Mouse (Mus musculus): ENCODE measurements around the gene Myh2. TPM values are rescaled to one million over a fixed set of nuclear protein-coding genes. Genes with fewer than 3 reads are reported as not detected.

Myh2 gene
- polyA plus RNA-seq, 1 experiment: 0.20 TPM

GRCm38 (mm10) chr11:67237481-67238079 lies 66.8 kb downstream of the Myh2 start, which contains the start of gene Myh4:
TSS of gene Myh4 (plus strand) at chr11:67238029.
- DNase-seq (ENCODE audit: low read depth): no peak

DNA sequence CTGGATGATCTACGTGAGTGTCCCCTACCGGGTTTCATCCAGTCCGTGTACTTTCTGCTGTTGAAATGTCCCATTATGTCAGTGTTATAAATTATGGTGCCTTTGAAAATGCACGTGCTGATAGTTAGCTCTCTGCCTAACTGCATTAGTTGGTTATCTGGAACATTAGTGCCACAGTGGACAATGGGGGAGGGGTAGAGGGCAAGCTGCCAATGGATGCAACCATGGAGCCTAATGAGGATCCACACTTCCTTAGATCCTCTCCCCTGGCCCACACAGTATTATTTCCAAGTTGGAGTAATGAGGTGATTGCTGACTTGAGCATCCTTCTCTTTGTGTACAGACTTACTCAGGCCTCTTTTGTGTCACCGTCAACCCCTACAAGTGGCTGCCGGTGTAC lies 70.2 kb downstream of the Myh2 start:
- no peak for DNase-seq (ENCODE audit: low read depth)

Other genes with a start within 250 kb of the Myh2 start
- 56.1 and 58.8 TPM in 2 replicates for gene Tmem238l, start 214.4 kb upstream of the Myh2 start, polyA plus RNA-seq (2012; rRNA removed)
- 2.9 and 4.0 TPM in 2 replicates for gene Tmem220, start 145.9 kb upstream of the Myh2 start, polyA plus RNA-seq (2012; rRNA removed)
- 15.6 and 17.6 TPM in 2 replicates for gene Adprm, start 118.4 kb upstream of the Myh2 start, polyA plus RNA-seq (2012; rRNA removed)
- gene Sco1, start 118.4 kb upstream of the Myh2 start, polyA plus RNA-seq (2012; rRNA removed): 3.0 and 4.4 TPM in 2 replicates
- gene Myh3, start 92.7 kb upstream of the Myh2 start, polyA plus RNA-seq (2012; rRNA removed): not detected in 2 replicates
- gene Myh1, start 29.0 kb downstream of the Myh2 start, polyA plus RNA-seq (2012; rRNA removed): 0.14 and 2.1 TPM in 2 replicates
- 0.03 and 0.27 TPM in 2 replicates for gene Myh4, start 67.0 kb downstream of the Myh2 start, polyA plus RNA-seq (2012; rRNA removed)
- gene Myh8, start 106.1 kb downstream of the Myh2 start, polyA plus RNA-seq (2012; rRNA removed): 0.05 and 0.09 TPM in 2 replicates
- 0.28 and 0.56 TPM in 2 replicates for gene Myh13, start 150.6 kb downstream of the Myh2 start, polyA plus RNA-seq (2012; rRNA removed)

All from gonadal fat pad, adult 2 months (tissue).